Mouse (Mus musculus) spleen, adult 2 months (tissue): ENCODE data around the gene Wars2.

Experiments
- CTCF ChIP-seq: fragments of 200-500 bp; IDR thresholded peaks from 2 replicates; pipeline ENCODE4 v1.5.1; 2011; ENCODE audit warnings: mild to moderate bottlenecking, inconsistent platforms; ENCODE audit not compliant: insufficient read depth, insufficient read length, insufficient replicate concordance; ENCODE audit errors: extremely low read depth
- POLR2A ChIP-seq: fragments of 200-500 bp; IDR thresholded peaks from 2 replicates; pipeline ENCODE4 v1.6.1; 2011; ENCODE audit warnings: low read depth, low read length, inconsistent platforms

- no peak for TF ChIP-seq POLR2A
- no peak for TF ChIP-seq CTCF
These were observed 42.6 kb downstream of the Wars2 start for GRCm38 (mm10) chr3:99183355-99184016.
